Mouse (Mus musculus) cerebellum, adult 11 months (tissue): ENCODE data around the gene Snapc1.

Experiments
- DNase-seq: peaks from one replicate; pipeline ENCODE4 v3.0.0; 2022

The Snapc1 gene

DNA sequence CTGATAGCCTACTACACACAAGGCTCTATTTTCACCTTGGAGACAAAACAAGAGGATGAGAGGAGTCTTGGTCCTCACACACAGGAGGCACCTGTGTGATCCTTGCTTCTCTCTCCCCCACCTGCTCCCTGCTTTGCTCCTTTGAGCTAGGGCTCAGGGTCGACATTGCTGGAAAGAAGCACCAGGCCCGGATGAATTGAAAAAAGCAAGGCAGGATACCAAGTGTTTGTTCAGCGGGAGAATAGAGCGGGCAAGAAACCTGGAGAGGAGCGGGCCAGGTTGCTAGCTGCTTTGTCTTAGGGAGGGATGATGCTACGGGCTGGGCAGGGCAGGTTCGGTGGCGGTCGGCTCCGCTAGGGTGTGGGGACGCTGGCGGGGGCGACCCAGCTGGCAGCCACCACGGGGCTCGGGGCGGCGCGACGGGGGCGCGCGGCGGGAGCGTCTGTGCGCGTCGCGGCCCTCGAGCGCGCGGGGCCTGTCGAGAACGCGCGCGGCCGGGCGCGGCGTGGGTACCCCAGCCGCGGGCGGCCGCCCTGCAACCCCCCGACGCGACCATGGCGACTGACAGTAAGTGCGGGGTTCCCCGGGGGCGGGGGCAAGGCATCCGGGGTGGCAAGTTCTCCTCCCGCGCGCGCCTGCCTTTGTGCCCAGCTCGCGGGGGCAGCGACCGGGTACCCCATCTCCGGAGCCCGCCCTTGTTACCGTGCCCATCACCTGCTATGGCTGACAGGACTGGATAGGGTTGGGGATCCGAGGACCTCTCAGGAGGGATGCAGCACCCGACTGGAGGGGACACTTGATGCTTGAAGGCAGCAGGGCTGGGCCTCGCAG lies 33.2 kb downstream of the Snapc1 start, which contains the start of gene Syt16:
Gene Syt16 (plus strand): TSS at position 365 of the 831 bp plus-strand sequence.
- DNase-seq, result no peak

- DNase-seq, result no peak
Measured at GRCm38 (mm10) chr12:73998128-73998456, 33.8 kb downstream of the Snapc1 start.

DNA sequence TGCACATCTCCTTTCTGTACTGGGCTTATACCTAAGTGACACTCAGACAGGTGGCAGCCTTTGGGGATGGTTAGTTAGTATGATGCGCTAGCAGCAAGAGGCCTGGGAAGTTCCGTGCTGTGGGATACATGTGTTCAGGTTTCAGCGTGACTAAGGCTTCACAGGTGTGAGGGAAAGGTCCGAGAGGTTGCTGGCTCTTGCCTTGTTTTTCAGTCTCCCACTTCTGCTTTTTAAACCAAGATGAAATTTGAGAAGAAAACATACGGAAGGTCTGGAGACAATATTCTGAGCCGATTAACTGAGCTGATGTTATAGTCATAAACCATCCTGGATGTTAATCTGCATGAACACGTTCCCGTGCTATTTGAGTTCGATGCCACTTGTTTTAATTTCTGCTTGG lies 38.2 kb downstream of the Snapc1 start:
- DNase-seq, result no peak

GRCm38 (mm10) chr12:74009448-74009911 lies 45.2 kb downstream of the Snapc1 start:
- DNase-seq, result peak; percentile 19

DNA sequence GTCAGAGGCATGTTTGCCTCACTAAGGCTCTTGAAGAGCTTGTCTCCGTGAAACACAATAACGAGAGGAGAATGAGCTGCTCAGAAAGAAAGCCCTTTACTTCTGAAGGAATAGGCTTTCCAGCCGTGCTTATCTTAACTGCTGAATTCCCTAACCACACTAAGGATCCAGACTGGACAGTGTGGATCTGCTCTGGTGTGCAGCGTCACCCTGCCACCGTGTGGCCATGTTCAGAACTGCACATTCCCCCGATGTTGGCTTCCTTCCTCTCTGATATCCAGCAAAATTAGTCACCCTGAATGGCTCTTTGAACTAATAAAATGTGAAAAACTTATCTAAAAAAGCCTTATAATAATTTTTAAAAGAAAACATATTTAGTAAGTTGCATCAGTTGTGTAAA lies 49.5 kb downstream of the Snapc1 start:
- peak; percentile 77 for DNase-seq

DNA sequence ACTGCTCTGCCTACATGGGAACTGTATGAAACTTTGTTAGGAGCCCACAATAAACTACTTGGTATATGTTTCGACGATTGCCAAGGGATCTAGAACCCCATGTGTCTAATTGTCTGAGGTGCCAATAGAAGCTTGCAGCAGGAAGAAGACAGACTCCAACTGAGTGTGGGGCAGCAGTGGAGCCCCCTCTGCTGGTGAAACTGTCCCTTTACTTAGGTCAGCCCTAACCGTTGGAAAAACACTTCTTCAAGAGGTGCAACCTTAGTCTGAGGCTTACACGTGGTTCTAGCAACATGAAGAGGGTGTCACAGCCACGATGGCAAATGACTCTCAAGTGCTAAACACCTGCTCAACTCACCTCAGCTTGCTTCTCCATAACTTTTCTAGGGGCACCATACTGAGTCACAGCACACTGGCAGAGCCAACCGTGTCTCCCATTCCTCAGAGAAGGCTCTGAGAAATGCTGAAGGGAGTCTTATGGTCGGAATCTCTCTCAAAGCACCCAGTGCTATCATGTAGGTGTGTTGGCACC lies 50.5 kb downstream of the Snapc1 start:
- DNase-seq, result peak; percentile 16

- DNase-seq, result no peak
Measured at GRCm38 (mm10) chr12:74015491-74015890, 51.2 kb downstream of the Snapc1 start.

DNA sequence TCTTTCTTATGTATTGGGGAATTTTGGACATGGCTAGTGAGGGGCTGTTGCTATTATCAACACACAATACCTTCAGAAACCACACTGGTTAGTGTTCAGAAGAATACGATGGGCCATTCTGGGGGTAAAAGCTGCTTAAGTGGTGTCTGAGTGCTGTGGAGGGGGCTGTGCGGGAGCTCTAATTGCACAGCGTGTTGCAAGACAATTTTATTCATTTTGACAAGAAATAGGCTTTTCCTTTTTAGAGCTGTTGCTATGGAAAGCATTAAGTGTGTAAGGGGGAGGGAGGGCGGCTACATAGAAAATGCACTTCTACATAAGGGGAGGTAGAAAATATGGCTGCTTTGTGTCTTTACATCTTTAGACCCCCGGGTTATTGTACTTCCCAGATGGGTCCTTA lies 59.0 kb downstream of the Snapc1 start:
- DNase-seq, result no peak

DNA sequence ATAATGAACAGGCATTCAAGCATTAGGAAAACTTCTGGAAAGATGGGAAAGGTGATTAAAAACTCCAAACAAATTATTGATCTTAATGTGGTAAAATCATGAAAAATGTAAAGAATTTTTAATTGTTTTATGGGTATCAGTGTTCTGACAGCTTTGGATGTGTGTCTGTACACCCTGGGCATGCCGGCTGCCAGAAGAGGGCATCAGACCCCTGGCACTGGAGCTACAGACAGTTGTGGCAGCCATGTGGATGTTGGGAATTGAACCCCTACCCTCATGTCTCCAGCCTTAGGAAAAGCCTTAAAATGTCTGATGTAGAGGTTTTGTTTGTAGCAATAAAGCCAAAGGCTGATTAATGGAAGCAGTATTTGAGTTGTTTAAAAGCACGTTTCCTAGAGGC lies 60.6 kb downstream of the Snapc1 start:
- DNase-seq, result no peak
